Mouse (Mus musculus) midbrain, embryonic 11.5 days (tissue): Measurements from ENCODE around the gene Mylk4. TPM values are rescaled to one million over a fixed set of nuclear protein-coding genes. Genes with fewer than 3 reads are reported as not detected.
A peak's percentile ranks its signal among the peaks of the same experiment; 100 is the strongest.

Experiments used
- ATAC-seq: fragments of 200-750 bp; cut with Nextera tagmentation; 2 replicates; pipeline ENCODE4 v1.8.0; 2017; ENCODE audit warnings: moderate TSS enrichment, moderate library complexity; ENCODE audit not compliant: low FRiP score
- DNase-seq: peaks from one replicate; pipeline ENCODE4 v3.0.0; 2015; ENCODE audit warnings: low spot score; ENCODE audit errors: missing footprints
- H3K27ac ChIP-seq: fragments of 300-500 bp; sonication (generic); 2 replicates; pipeline ENCODE4 v1.5.1; 2014; ENCODE audit warnings: low read depth, low read length
- H3K27me3 ChIP-seq: fragments of 300-500 bp; sonication (generic); 2 replicates; pipeline ENCODE4 v1.6.1; 2014; ENCODE audit warnings: mild to moderate bottlenecking, low read length, moderate library complexity, mixed read lengths; ENCODE audit not compliant: control insufficient read depth, insufficient read depth
- H3K36me3 ChIP-seq: fragments of 300-500 bp; sonication (generic); 2 replicates; pipeline ENCODE4 v1.6.1; 2014; ENCODE audit warnings: mild to moderate bottlenecking, low read length, moderate library complexity, mixed read lengths; ENCODE audit not compliant: control insufficient read depth, insufficient read depth
- H3K4me1 ChIP-seq: fragments of 300-500 bp; sonication (generic); 2 replicates; pipeline ENCODE4 v1.6.1; 2014; ENCODE audit warnings: low read length; ENCODE audit not compliant: control insufficient read depth, insufficient read depth
- H3K4me2 ChIP-seq: fragments of 300-500 bp; sonication (generic); 2 replicates; pipeline ENCODE4 v1.6.1; 2014; ENCODE audit warnings: mild to moderate bottlenecking, moderate library complexity
- H3K4me3 ChIP-seq: fragments of 300-500 bp; sonication (generic); 2 replicates; pipeline ENCODE4 v1.5.1; 2014; ENCODE audit warnings: low read depth, low read length
- H3K9ac ChIP-seq: fragments of 300-500 bp; sonication (generic); 2 replicates; pipeline ENCODE4 v1.6.1; 2014; ENCODE audit warnings: low read length
- H3K9me3 ChIP-seq: fragments of 300-500 bp; sonication (generic); 2 replicates; pipeline ENCODE4 v1.6.1; 2016; ENCODE audit warnings: low read length; ENCODE audit not compliant: control insufficient read depth
- WGBS: fragments of 180-500 bp; shearing (Covaris S2); extraction: QIAGEN DNeasy Blood & Tissue Kit; methylation state at CpG from one replicate; pipeline ENCODE4 v1.1.7; 2014; 5-methylcytosine and 5-hydroxymethylcytosine counted together
- polyA plus RNA-seq: library from polyadenylated mRNA; unstranded; fragments of >200 nt; fragmentation: Nextera tagmentation; extraction: Ambion mirVana; gene quantifications from 2 replicates; pipeline ENCODE4 v1.2.1, GENCODE M21; 2014

Mylk4 gene
- polyA plus RNA-seq, 1 experiment from 2014 or later, result not detected

GRCm38 (mm10) chr13:32824377-32825330 is 40.9 kb upstream of the Mylk4 start:
- Histone ChIP-seq H3K27ac (no peak overlapping the region), H3K27me3 (no peaks in the 10 kb centered on the region), H3K9me3 (no peaks in the 10 kb centered on the region), H3K4me1 (no peaks in the 10 kb centered on the region), H3K36me3 (peaks cover 4% of the 10 kb centered on the region; the same call in 1 of the 2 replicates), H3K9ac (no peak overlapping the region), H3K4me2 (no peak overlapping the region), H3K4me3 (no peak overlapping the region)
- WGBS, result 85% methylated on average over 6 of the region's 6 CpGs
- DNase-seq, result no peak
- ATAC-seq, result no peak

GRCm38 (mm10) chr13:32823126-32823525 is 39.4 kb upstream of the Mylk4 start:
- no peak for DNase-seq
- H3K9me3 ChIP-seq, result no peaks in the 10 kb centered on the region
- no peak overlapping the region for H3K27ac ChIP-seq
- no peak for ATAC-seq
- H3K4me2 ChIP-seq, result no peak overlapping the region
- H3K27me3 ChIP-seq, result no peaks in the 10 kb centered on the region
- peaks cover 5% of the 10 kb centered on the region; the same call in 1 of the 2 replicates for H3K36me3 ChIP-seq
- no peaks in the 10 kb centered on the region for H3K4me1 ChIP-seq
- H3K9ac ChIP-seq, result no peak overlapping the region
- H3K4me3 ChIP-seq, result no peak overlapping the region
- WGBS, result 89% methylated on average over 6 of the region's 6 CpGs

GRCm38 (mm10) chr13:32821671-32822070 is 37.9 kb upstream of the Mylk4 start:
- H3K9ac ChIP-seq, result no peak overlapping the region
- no peak for ATAC-seq
- no peaks in the 10 kb centered on the region for H3K9me3 ChIP-seq
- no peaks in the 10 kb centered on the region for H3K27me3 ChIP-seq
- H3K4me1 ChIP-seq, result no peaks in the 10 kb centered on the region
- WGBS, result 92% methylated on average over 4 of the region's 4 CpGs
- H3K36me3 ChIP-seq, result peaks cover 7% of the 10 kb centered on the region; the same call in 1 of the 2 replicates
- DNase-seq, result no peak
- no peak overlapping the region for H3K27ac ChIP-seq
- H3K4me2 ChIP-seq, result no peak overlapping the region
- H3K4me3 ChIP-seq, result no peak overlapping the region

GRCm38 (mm10) chr13:32819926-32820325 is 36.2 kb upstream of the Mylk4 start:
- no peak for ATAC-seq
- H3K36me3 ChIP-seq, result peaks cover 7% of the 10 kb centered on the region; the same call in 1 of the 2 replicates

GRCm38 (mm10) chr13:32819241-32819640 is 35.5 kb upstream of the Mylk4 start:
- ATAC-seq, result no peak
- Histone ChIP-seq H3K9ac (no peak overlapping the region), H3K4me3 (no peak overlapping the region), H3K4me1 (no peaks in the 10 kb centered on the region), H3K4me2 (no peak overlapping the region), H3K27ac (no peak overlapping the region), H3K9me3 (no peaks in the 10 kb centered on the region), H3K27me3 (no peaks in the 10 kb centered on the region), H3K36me3 (peaks cover 9% of the 10 kb centered on the region)
- DNase-seq, result no peak
- 95% methylated on average over 3 of the region's 3 CpGs for WGBS

More at GRCm38 (mm10) chr13:32819926-32820325, 36.2 kb upstream of the Mylk4 start:
- H3K9me3 ChIP-seq, result no peaks in the 10 kb centered on the region
- no peak overlapping the region for H3K9ac ChIP-seq
- H3K27ac ChIP-seq, result no peak overlapping the region
- 92% methylated on average over 5 of the region's 5 CpGs for WGBS
- no peaks in the 10 kb centered on the region for H3K4me1 ChIP-seq
- DNase-seq, result no peak
- no peak overlapping the region for H3K4me3 ChIP-seq
- H3K27me3 ChIP-seq, result no peaks in the 10 kb centered on the region
- no peak overlapping the region for H3K4me2 ChIP-seq

GRCm38 (mm10) chr13:32807624-32808023 is 23.9 kb upstream of the Mylk4 start:
- Histone ChIP-seq H3K36me3 (peaks cover 2% of the 10 kb centered on the region; the same call in 1 of the 2 replicates), H3K27me3 (no peaks in the 10 kb centered on the region), H3K4me3 (no peak overlapping the region), H3K4me2 (no peak overlapping the region), H3K27ac (no peak overlapping the region), H3K9me3 (no peaks in the 10 kb centered on the region), H3K9ac (no peak overlapping the region), H3K4me1 (peaks cover 20% of the 10 kb centered on the region)
- 28% methylated on average over 3 of the region's 3 CpGs for WGBS
- DNase-seq, result no peak
- ATAC-seq, result no peak

GRCm38 (mm10) chr13:32806820-32807219 is 23.1 kb upstream of the Mylk4 start:
- H3K4me2 ChIP-seq, result no peak overlapping the region
- no peak overlapping the region for H3K27ac ChIP-seq
- H3K9me3 ChIP-seq, result no peaks in the 10 kb centered on the region
- H3K4me3 ChIP-seq, result no peak overlapping the region
- no peak for DNase-seq
- peaks cover 20% of the 10 kb centered on the region for H3K4me1 ChIP-seq
- WGBS, result 77% methylated on average over 7 of the region's 7 CpGs
- H3K27me3 ChIP-seq, result no peaks in the 10 kb centered on the region
- no peak for ATAC-seq
- H3K36me3 ChIP-seq, result peaks cover 2% of the 10 kb centered on the region; the same call in 1 of the 2 replicates
- no peak overlapping the region for H3K9ac ChIP-seq

GRCm38 (mm10) chr13:32803701-32804345 is 20.1 kb upstream of the Mylk4 start:
- Histone ChIP-seq H3K9ac (no peak overlapping the region; the same call in 1 of the 2 replicates), H3K9me3 (no peaks in the 10 kb centered on the region), H3K27ac (no peak overlapping the region), H3K4me1 (peaks cover 20% of the 10 kb centered on the region), H3K4me3 (peak overlapping the region; percentile 74), H3K36me3 (peaks cover 2% of the 10 kb centered on the region; the same call in 1 of the 2 replicates), H3K4me2 (peak overlapping the region; percentile 89), H3K27me3 (no peaks in the 10 kb centered on the region)
- 65% methylated on average over 4 of the region's 4 CpGs for WGBS
- ATAC-seq (no peak), DNase-seq (no peak)
